Mouse (Mus musculus) hematopoietic stem cell, adult 5-6 weeks (primary cell): Measurements from ENCODE around the gene N4bp3. TPM values are rescaled to one million over a fixed set of nuclear protein-coding genes. Genes with fewer than 3 reads are reported as not detected.

Experiments used
- ATAC-seq, 2 experiments: fragments of 125-278 bp in 1 of 2; replicated peaks in 1 of 2; 2 replicates each; pipeline ENCODE4 v1.8.0; 2016 to 2017; ENCODE audit warnings: inconsistent platforms in 2 of 2, mild to moderate bottlenecking in 2 of 2, moderate number of reproducible peaks in 2 of 2, low read depth in 1 of 2, moderate TSS enrichment in 1 of 2; ENCODE audit not compliant: low FRiP score in 2 of 2, poor library complexity in 2 of 2, severe bottlenecking in 2 of 2, insufficient read depth in 1 of 2, low TSS enrichment in 1 of 2
- total RNA-seq: library from RNA; stranded (forward); fragments of 172-1452, 232-1000 nt; gene quantifications from 2 replicates; pipeline ENCODE4 v1.2.3, GENCODE M21; 2017

The N4bp3 gene
- total RNA-seq, 1 experiment from 2014 or later, result 5.7 TPM

DNA sequence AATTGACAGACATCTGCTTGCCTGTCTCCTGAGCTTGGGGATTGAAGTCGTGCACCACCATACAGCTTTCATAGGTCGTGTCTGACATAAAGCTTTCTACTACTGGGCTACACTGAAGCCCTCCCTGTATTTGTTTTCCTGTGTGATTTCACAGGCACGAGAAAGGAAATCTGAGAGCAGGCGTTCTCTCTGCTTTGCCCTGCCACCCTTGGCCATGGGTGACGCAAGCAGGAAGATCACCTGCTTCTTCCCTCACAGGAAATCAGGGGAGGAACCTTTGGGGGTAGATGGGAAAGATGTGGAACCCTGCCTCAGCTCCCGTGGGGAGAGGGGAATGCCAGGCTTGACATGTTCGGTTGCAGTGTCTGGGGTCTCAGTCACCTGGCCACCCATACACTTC lies 7.6 kb upstream of the N4bp3 start:
- ATAC-seq, result no peak

DNA sequence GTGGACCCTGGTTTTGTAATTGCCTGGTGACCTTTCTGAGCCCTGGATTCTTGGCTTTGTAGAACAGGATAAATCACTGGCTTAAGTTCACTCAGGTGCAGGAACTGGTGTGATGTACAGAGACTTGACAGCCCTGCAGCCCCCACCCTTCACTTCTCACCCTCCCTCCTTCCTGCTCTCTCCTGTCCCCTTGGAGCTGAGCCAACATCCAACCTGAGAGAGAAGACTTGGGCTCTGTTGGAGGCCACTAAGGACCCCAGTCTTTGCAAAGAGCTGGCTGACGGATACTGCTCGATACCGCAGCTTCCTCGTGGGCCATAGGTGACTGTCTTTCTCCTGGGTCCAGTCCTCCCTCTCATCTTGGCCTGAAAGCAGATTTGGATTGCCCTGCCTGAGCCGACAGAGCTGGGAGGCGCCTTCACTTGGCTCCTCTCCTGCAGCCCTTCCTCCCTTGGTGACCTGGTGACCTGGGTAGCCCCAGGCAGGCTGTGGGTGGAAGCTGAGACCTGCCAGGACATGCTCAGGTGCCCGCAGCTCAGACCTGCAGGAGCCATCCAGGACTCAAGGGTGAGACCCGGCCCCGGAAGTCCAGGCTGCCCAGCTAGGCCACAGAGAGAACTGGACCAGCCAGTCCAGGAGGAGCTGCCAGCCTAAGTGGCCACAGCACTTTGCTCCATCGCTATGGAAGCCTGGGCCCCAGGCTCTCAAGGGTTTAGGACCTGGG lies 6.3 kb upstream of the N4bp3 start:
- no peak for ATAC-seq

DNA sequence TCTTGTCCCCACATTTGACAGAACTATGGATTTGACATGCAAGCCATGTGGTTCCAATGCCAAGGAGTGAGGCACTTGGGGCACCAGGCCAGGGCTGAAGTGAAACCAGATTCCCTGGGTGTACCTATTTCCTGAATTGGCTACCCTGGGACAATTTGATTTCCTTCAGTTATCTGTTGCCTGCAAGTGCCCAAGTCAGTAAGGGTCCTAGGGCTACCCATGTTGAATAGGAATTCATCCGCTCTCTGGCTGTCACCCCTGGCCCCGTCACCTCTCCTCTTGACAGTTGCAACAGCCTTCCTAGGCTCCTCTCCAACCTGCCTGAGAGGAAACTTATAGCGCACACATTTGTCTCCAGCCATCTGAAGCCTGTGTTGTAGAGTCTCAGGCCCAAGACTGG lies 4.2 kb upstream of the N4bp3 start:
- no peak for ATAC-seq

- no peak for ATAC-seq
These were observed 3.1 kb upstream of the N4bp3 start for GRCm38 (mm10) chr11:51653736-51654135.

DNA sequence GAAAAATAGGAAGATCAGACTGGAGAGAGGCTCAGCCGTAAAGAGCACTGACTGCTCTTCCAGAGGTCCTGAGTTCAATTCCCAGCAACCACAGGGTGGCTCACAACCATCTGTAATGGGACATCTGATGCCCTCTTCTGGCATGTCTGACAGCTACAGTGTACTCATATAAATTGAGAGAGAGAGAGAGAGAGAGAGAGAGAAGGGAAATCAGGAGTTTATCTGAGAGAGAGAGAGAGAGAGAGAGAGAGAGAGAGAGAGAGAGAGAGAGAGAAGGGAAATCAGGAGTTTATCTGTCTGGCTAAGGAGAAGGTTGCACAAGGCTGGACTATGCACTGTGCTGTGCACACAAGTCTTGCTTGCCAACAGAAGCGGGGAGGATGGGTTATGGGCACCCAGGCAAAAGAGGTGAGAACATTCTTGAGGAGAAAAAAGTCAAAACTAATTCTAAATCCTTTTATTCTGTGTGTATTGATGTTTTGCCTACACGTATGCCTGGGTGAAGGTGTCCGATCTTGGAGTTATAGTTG lies 2.3 kb upstream of the N4bp3 start:
- ATAC-seq, result no peak

- ATAC-seq, result peak in 1 of 2 experiments; percentile 9; a peak in 2 of 4 replicates
These were observed 381 bp downstream of the N4bp3 start for GRCm38 (mm10) chr11:51650261-51650660.

DNA sequence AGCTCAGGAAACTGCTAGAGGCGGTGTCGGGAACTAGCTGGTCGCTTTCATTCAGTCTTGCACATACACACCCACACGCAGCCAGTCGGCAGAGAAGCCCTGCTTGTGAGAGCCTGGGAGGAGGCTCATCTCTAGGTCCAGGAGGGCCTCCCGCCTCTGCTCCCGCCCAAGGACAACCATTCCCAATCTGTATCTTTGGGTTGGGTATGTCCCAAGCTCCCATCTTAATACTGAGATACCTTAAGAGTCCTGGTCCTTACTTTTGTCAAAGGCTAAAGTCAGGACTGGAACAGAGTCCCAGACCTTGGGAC lies 798 bp downstream of the N4bp3 start:
- ATAC-seq, result no peak

DNA sequence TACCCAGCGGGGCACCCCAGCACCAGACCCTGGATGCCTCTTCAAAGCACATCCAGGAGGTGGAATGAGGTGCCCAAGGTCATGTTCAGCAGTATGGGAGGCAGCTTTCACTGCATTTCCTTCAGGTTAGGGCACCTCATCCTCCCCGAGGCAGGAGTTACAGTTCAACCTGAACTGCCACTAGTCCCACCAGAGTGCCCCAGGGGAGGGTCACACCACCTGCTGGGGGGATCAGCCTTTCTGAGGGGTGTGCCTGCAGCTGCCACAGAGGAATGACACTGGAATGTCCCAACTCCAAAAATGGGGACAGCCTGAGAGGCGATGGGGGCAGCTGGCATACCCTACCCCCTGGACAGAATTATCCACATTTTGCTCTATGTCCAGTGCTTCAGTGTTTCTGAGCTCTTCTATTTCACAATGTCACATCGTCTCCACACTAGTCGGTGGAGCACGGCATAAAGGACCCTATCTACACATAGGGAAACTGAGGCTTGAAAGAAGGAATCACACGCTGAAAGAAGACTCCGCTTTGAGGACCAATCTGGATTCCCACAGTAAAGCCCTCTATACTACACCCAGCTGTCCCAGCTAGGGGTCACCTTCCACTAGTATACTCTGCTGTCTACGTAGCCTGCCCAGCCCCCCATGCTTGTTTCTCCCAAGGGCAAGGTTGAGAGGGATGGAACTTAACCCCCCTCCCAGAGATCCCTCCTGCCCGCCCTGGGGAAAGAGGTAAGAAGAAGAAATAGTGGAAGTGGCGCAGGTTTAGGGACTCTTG lies 1.3 kb downstream of the N4bp3 start:
- ATAC-seq, result no peak

DNA sequence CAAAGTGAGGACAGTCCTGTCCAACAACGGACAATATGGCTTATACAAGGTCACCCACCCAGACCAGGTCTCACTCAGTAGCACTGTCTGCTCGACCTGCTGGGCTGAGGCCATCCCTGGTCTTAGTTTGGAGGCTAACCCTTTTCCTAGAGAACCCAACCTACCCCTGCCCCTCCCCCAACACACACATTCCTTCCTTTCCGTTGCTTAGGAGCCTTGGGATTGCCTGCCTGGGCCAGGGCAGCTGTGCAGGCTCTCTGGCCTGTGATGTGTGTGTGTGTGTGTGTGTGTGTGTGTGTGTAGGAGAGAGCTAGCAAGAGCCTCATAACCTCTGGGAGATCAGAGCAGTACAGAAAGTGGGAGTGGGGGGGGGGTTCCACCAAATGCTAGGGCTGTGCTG lies 2.1 kb downstream of the N4bp3 start:
- ATAC-seq, result no peak

- no peak; a peak in 1 of 4 replicates for ATAC-seq
These were observed 3.6 kb downstream of the N4bp3 start for GRCm38 (mm10) chr11:51646751-51647667.

DNA sequence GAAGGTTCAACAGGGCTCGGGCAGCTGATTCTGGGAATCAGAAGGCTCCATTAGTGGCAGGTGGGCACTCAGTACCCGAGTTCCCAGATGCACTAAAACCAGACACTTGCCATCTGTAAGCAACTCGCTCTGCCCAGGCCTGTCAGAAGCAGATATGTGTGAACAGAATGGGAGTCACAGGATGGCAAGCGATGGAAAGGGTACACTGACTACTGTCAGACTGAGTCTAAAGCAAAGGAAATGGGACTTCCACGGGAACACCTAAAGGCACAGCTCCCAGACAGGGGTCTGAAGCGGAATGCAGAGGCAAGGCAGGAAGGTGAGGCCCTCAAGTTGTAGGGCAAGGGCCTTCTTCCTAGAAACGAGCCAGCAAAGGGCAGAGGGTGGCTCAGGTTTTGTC lies 4.4 kb downstream of the N4bp3 start:
- no peak for ATAC-seq

DNA sequence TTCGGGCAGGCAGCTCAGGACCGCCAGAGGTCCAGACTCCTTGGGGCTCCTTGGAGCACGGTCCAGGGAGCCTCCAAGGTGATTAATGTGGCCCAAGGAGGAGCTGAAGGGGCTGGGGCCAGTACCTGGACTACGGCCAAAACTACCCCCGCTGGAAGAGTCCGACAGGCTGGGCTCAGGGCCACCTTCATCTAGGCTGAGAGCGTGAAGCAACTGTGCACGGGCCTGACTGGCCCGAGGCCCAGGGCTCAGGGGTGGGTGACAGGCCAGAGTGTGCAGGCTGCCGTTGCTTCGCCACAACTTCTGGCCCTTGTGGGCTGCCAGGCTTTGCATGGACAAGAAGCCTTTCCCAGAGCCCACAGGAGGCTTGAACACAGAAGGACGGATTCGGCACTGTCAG lies 5.3 kb downstream of the N4bp3 start:
- no peak for ATAC-seq

GRCm38 (mm10) chr11:51644217-51644616 lies 6.4 kb downstream of the N4bp3 start:
- ATAC-seq, result peak; percentile 88 to 90

- peak; percentile 29 to 38; a peak in 1 of 4 replicates for ATAC-seq
These were observed 6.9 kb downstream of the N4bp3 start for GRCm38 (mm10) chr11:51643761-51644160.

DNA sequence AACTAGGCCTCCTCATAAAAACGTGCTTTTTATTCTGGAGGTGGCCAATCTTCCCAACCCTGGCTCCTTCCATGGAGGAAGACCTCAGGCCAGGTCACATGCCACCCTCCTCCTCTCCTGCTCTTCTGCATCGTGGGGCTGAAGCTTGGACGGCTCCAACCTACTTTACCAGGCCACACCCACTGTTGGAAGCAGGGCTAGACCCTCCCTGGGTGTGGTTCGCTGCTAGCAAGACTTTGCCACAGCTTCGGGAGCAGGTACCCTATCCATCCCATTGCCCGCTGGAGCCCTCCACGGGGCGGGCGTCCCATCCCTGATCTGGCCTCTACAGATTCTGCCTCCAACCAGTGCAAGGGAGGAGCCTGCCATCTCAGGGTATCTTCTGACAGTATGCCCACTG lies 7.4 kb downstream of the N4bp3 start:
- no peak for ATAC-seq

DNA sequence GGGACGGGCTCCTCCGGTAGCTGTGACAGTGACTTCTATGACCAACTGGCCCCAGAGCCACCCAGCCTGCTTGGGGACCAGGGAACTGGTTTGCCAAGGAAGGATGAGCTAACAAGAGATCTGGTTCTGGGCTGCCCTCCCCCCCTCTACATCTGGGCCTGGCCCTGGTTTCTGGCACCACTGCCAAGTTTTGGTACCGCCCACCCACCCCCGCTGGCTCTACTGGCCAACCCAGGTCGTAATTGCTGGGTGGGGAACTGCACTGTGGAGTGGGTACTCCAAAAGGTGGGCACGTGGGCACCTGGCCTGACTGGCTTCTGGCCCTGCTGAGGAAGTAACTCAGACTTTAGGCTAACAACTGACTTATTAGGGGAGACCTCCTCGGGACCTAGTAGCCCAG lies 9.9 kb downstream of the N4bp3 start:
- ATAC-seq, result no peak

- no peak for ATAC-seq
These were observed 12.1 kb downstream of the N4bp3 start for GRCm38 (mm10) chr11:51638497-51638896.

GRCm38 (mm10) chr11:51637971-51638414 lies 12.6 kb downstream of the N4bp3 start:
- ATAC-seq, result peak; percentile 86 to 87
